Mouse (Mus musculus) CH12.LX (cell line): ENCODE data around the gene Gm20388.

ENCODE experiments used
- CTCF ChIP-seq, 2 experiments: IDR thresholded peaks in 1 of 2; conservative IDR thresholded peaks in 1 of 2; 2 replicates each; pipeline ENCODE4 v1.5.1; 2011 to 2012; ENCODE audit warnings: low read depth in 2 of 2, low read length in 2 of 2, improper control_type of control experiment in 1 of 2, inconsistent platforms in 1 of 2, mild to moderate bottlenecking in 1 of 2, moderate library complexity in 1 of 2
- EP300 ChIP-seq: IDR thresholded peaks from 2 replicates; pipeline ENCODE4 v1.6.1; 2011; ENCODE audit warnings: low read length, improper control_type of control experiment
- MAX ChIP-seq: IDR thresholded peaks from 2 replicates; pipeline ENCODE4 v1.6.1; 2011; ENCODE audit warnings: low read length, improper control_type of control experiment
- MAZ ChIP-seq: IDR thresholded peaks from 2 replicates; pipeline ENCODE4 v1.6.1; 2012; ENCODE audit warnings: low read depth, mild to moderate bottlenecking, inconsistent platforms, low read length, improper control_type of control experiment, moderate library complexity
- POLR2A ChIP-seq: IDR thresholded peaks from 2 replicates; pipeline ENCODE4 v1.6.1; 2011; ENCODE audit warnings: low read depth, mild to moderate bottlenecking, improper control_type of control experiment, low read length
- SMC3 ChIP-seq: IDR thresholded peaks from 2 replicates; pipeline ENCODE4 v1.6.1; 2011; ENCODE audit warnings: low read depth, low read length, improper control_type of control experiment
- TBP ChIP-seq: conservative IDR thresholded peaks from 2 replicates; pipeline ENCODE4 v1.6.1; 2011; ENCODE audit warnings: low read depth, low read length, improper control_type of control experiment
- USF1 ChIP-seq: IDR thresholded peaks from 2 replicates; pipeline ENCODE4 v1.6.1; 2014; ENCODE audit warnings: low read depth, mild to moderate bottlenecking, inconsistent platforms, low read length, improper control_type of control experiment
- ZKSCAN1 ChIP-seq: IDR thresholded peaks from 2 replicates; pipeline ENCODE4 v1.6.1; 2012; ENCODE audit warnings: low read depth, inconsistent platforms, low read length, improper control_type of control experiment, borderline replicate concordance

GRCm38 (mm10) chr8:123491280-123492075 lies 3580.8 kb downstream of the Gm20388 start:
- TF ChIP-seq CTCF (conservative IDR thresholded peaks at IDR 0.05 in 1 of 2, IDR thresholded peaks at IDR 0.05 in 1 of 2; ENCODE audit: low read depth in 2 of 2, low read length in 2 of 2) (no peak), USF1 (no peak), MAX (no peak), TBP (no peak), MAZ (no peak), SMC3 (no peak), ZKSCAN1 (no peak), EP300 (no peak), POLR2A (no peak)
